ENCODE assay signal across 27 mouse cellular contexts in genomic region chr5:43976821-43977561, GRCm38 (mm10). TPM values are rescaled to one million over a fixed set of nuclear protein-coding genes. Genes with fewer than 3 reads are reported as not detected.
DNase-seq lines count a peak whose midpoint lies in the region; ATAC-seq and TF ChIP-seq lines count a peak whose summit lies in the region.
"Had no signal": no experiment of that assay in that cellular context is flagged by ENCODE, and none has a peak within 500 bp of the region (broad histone marks: within the 10 kb centered on the region; RNA-seq: fewer than 3 reads in every experiment).

No protein-coding gene starts in this region.

- no peak overlapping the region for H3K4me2 ChIP-seq in kidney, embryonic 16.5 days (replicated peaks; ENCODE audit: low read depth, low read length)
- H3K4me2 ChIP-seq: embryonic facial prominence, embryonic 15.5 days; heart, embryonic 11.5 days; hindbrain, embryonic 12.5 days; hindbrain, embryonic 15.5 days had no signal

- no peaks in the 10 kb centered on the region for H3K27me3 ChIP-seq in kidney, adult 2 months (replicated peaks; ENCODE audit: control insufficient read depth, insufficient read depth, low read length)
- no peaks in the 10 kb centered on the region for H3K27me3 ChIP-seq in kidney, embryonic 16.5 days (ENCODE audit: insufficient read depth, low read length)
- H3K27me3 ChIP-seq: embryonic facial prominence, embryonic 15.5 days; hindbrain, embryonic 12.5 days; hindbrain, embryonic 15.5 days had no signal

- no peaks in the 10 kb centered on the region for H3K9me3 ChIP-seq in kidney, embryonic 16.5 days (ENCODE audit: low read length)
- H3K9me3 ChIP-seq: embryonic facial prominence, embryonic 15.5 days; hindbrain, embryonic 12.5 days; hindbrain, embryonic 15.5 days had no signal

- H3K4me1 ChIP-seq in kidney, adult 2 months (ENCODE audit: control insufficient read depth, insufficient read depth, low read length) = no peaks in the 10 kb centered on the region; the same call in 1 of the 2 replicates
- peaks cover 11% of the 10 kb centered on the region for H3K4me1 ChIP-seq in kidney, embryonic 16.5 days (ENCODE audit: insufficient read depth, low read length)
- H3K4me1 ChIP-seq: embryonic facial prominence, embryonic 15.5 days; hindbrain, embryonic 12.5 days; hindbrain, embryonic 15.5 days had no signal

- H3K9ac ChIP-seq in kidney, embryonic 16.5 days (replicated peaks; ENCODE audit: low read length) = no peak overlapping the region
- H3K9ac ChIP-seq: embryonic facial prominence, embryonic 15.5 days; forebrain, postnatal 0 days; hindbrain, embryonic 12.5 days; hindbrain, embryonic 15.5 days had no signal

- ATAC-seq in kidney, embryonic 16.5 days (ENCODE audit: low FRiP score, low TSS enrichment) = peak; percentile 81; the same call in 1 of the 2 replicates
- ATAC-seq in megakaryocyte, adult 5-6 weeks (ENCODE audit: poor library complexity, severe bottlenecking) = no peak
- ATAC-seq: CD4-positive, CD25-positive, alpha-beta regulatory T cell, adult 4 months; forebrain, embryonic 14.5 days; forebrain, postnatal 0 days had no signal

- 48% methylated on average over 1 of the region's 1 CpGs for WGBS in kidney, adult 2 months
- WGBS in kidney, embryonic 16.5 days = 24% methylated on average over 1 of the region's 1 CpGs

- no peak for TF ChIP-seq POLR2A in kidney, adult 2 months (IDR thresholded peaks at IDR 0.05; ENCODE audit: low read depth, low read length)

- H3K27ac ChIP-seq in kidney, adult 2 months (ENCODE audit: insufficient read depth, low read depth, low read length) = no peak overlapping the region
- H3K27ac ChIP-seq in kidney, embryonic 16.5 days (ENCODE audit: low read length) = peak overlapping the region; percentile 45; the same call in 1 of the 2 replicates
- H3K27ac ChIP-seq: embryonic facial prominence, embryonic 15.5 days; gastrocnemius, adult 2 months; heart, adult 2 months; hindbrain, embryonic 12.5 days; hindbrain, embryonic 15.5 days had no signal

- DNase-seq in kidney, adult 2 months = peak; percentile 18
- DNase-seq in kidney, postnatal 10 days = no peak
- no peak for DNase-seq in kidney, adult 9 months
- peak; percentile 8 for DNase-seq in retina, embryonic 14.5 days (ENCODE audit: low spot score)
- DNase-seq in retina, postnatal 1 day = peak; percentile 12
- DNase-seq: adrenal gland, adult 2 months; adrenal gland, postnatal 14 days; cerebellum, adult 11 months; cerebellum, adult 2 months; cerebellum, adult 9-11 months; cerebellum, postnatal 25 days; embryo, embryonic 11 days; forebrain, postnatal 0 days; gastrocnemius, adult 2 months; gastrocnemius, postnatal 14 days; heart, adult 2 months had no signal

- no peak overlapping the region for H3K4me3 ChIP-seq in kidney, adult 2 months (ENCODE audit: insufficient read depth, low read depth, low read length)
- no peak overlapping the region for H3K4me3 ChIP-seq in kidney, embryonic 16.5 days (ENCODE audit: low read length)
- H3K4me3 ChIP-seq: embryonic facial prominence, embryonic 15.5 days; gastrocnemius, adult 2 months; heart, adult 2 months; hindbrain, embryonic 12.5 days; hindbrain, embryonic 15.5 days had no signal

- no peaks in the 10 kb centered on the region for H3K36me3 ChIP-seq in kidney, adult 2 months (ENCODE audit: control insufficient read depth, insufficient read depth, low read length)
- H3K36me3 ChIP-seq in kidney, embryonic 16.5 days (ENCODE audit: insufficient read depth, low read length) = no peaks in the 10 kb centered on the region
- H3K36me3 ChIP-seq: embryonic facial prominence, embryonic 15.5 days; hindbrain, embryonic 12.5 days; hindbrain, embryonic 15.5 days had no signal

- no peak for TF ChIP-seq CTCF in kidney, adult 2 months (conservative IDR thresholded peaks at IDR 0.05; ENCODE audit: insufficient read depth, insufficient read length, low read depth, low read length)

RNA-seq across cellular contexts. Expression of gene Fgfbp1, which starts 4.6 kb away (rescaled TPM):
- 3.7 and 4.5 TPM in 2 replicates for polyA plus RNA-seq in kidney, adult 2 months (2012; rRNA removed)
- 6.2 and 7.2 TPM in 2 replicates for polyA plus RNA-seq in kidney, embryonic 16.5 days (2015; fragmentation: Nextera tagmentation; extraction: Ambion mirVana)
- total RNA-seq in megakaryocyte, adult 5-6 weeks (2015) = not detected in 2 replicates
- total RNA-seq in megakaryocyte, adult 5-6 weeks (2017) = not detected in 2 replicates
- total RNA-seq: adrenal gland, adult 2 months; adrenal gland, postnatal 14 days; common myeloid progenitor, adult 5-6 weeks; gastrocnemius, postnatal 14 days; heart, adult 2 months; hematopoietic stem cell, adult 5-6 weeks; MEL had no signal
- polyA plus RNA-seq: adrenal gland, adult 2 months; CD4-positive, CD25-positive, alpha-beta regulatory T cell, adult 4 months; heart, embryonic 11.5 days had no signal

Comparison
In these comparisons a context has a peak if more than half of its experiments do, and no peak if none do; other contexts are left out.
1. DNase-seq: peak in kidney, adult 2 months (single experiment), retina, embryonic 14.5 days (single experiment) and retina, postnatal 1 day (single experiment); none in kidney, postnatal 10 days (single experiment) and kidney, adult 9 months (single experiment).